Mouse (Mus musculus) adipocyte (in vitro differentiated cells): ENCODE data around the gene Akr1c12.
"Not testable (repeated sequence)": the region's sequence is repeated elsewhere in the genome, so short reads cannot be mapped to it uniquely, and the experiment has no call there.

Source experiments
- DNase-seq: peaks from one replicate; pipeline ENCODE4 v3.0.0-alpha.2; 2016; ENCODE audit warnings: low spot score

Akr1c12 gene

DNA sequence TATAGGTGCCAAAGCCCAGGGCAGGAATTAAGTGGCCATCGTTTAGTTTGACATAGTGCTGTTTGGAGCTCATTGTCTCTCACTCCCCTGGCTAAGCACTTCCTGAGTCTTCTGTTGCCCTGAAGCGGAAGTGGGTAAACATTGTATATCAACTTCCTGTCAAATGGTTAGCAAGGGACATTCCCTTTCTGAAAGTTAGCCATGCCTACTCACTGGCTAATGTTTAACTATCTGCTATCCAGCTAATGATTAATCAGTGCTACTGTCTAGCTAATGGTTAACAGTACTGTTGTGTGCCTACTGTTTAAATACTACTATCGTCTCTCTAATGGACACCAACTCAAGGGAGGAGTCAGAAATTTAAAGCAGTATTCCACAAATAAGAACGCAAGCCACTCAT, at the start of gene Akr1c12:
Gene Akr1c12 (minus strand): TSS at position 150 of the 400 bp plus-strand sequence.
- no peak for DNase-seq

DNA sequence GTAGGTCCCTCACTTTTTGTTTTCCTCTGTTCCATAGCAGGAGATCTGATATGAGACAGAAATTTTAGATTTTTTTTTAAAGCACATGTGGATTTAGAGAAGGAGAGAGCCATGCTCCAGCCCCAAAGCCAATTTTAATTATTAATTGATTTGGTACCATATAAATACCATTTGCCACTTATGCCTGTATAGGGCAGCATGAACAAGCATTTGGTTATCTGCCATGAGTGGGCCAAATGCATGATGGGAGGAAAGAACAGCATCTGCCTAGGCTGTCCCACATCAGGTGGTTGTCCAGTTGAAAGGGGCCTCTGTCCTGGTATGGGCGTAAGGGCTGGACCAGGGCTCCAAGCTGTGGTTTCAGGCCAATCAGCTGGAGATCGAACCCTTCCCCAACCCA, 39.5 kb upstream of the Akr1c12 start:
- DNase-seq = no peak

DNA sequence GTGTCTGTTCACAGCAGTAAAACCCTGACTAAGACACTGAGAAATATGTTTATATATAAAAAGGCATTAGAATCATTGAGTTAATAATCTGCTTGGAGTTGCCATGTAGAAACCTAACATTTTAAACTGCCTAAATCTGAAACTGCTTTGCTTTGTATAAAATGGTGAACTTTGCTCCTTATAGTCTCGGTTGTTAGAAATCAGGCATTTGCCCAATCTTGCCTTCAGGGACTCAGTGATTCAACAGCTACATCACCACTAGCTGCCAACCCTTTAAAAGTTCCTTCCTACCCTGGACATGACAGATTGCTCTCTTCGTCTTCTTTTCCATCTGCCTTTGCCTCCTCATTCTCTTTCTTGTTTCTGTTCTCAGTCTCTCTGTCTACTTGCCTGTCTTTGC, 34.7 kb upstream of the Akr1c12 start:
- DNase-seq = peak; percentile 27

DNA sequence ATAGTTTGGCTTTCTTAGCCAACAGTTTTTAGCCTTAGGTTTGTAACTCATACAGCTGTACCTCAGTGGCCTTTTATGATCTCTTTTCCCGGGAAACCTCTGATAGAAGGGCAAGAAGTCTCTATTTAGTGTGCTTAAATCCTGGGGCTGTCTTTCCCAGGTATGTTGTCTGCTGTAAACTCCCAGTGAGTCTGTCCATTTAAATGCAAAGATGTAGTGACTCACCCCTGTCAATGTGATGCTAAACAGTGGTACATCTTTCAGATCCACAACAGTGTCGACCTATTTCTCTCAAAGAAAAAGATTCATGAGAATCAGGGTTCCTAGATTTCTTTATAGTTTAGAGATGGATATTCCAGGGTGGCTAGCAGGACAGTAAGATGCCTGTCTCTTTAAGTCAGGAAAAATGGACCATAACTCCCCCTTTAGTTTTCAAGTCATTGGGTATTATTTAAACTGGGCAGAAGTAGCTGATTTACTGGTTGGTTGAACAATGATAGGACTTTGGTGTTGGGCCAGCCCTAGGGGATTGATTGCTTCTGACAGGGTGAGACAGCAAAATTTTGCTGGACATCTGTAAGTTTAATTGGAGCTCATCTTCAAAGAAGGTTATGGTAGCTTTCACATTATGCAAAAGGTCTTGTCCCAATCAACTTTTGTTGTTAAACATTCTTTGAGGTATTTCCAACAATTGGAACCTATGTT, 25.8 kb upstream of the Akr1c12 start:
- DNase-seq = no peak

DNA sequence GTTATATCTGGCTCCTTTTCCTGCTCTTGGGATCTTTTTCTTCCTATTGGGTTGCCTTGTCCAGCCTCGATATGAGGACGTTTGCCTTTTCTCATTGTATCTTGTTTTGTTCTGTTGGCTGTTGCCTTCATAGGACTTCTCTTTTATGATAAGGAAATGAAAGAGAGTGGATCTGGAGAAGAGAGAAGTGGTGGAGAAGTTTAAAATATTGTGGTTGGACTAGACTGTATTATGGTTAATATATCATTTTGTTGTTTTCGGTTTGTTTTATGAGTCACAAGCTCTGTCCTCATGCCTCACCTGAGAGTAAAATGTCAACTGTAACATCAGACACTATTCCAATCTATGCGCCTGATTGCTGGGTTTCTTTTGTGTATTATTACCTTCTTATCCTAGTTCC, 17.8 kb upstream of the Akr1c12 start:
- DNase-seq = no peak

DNA sequence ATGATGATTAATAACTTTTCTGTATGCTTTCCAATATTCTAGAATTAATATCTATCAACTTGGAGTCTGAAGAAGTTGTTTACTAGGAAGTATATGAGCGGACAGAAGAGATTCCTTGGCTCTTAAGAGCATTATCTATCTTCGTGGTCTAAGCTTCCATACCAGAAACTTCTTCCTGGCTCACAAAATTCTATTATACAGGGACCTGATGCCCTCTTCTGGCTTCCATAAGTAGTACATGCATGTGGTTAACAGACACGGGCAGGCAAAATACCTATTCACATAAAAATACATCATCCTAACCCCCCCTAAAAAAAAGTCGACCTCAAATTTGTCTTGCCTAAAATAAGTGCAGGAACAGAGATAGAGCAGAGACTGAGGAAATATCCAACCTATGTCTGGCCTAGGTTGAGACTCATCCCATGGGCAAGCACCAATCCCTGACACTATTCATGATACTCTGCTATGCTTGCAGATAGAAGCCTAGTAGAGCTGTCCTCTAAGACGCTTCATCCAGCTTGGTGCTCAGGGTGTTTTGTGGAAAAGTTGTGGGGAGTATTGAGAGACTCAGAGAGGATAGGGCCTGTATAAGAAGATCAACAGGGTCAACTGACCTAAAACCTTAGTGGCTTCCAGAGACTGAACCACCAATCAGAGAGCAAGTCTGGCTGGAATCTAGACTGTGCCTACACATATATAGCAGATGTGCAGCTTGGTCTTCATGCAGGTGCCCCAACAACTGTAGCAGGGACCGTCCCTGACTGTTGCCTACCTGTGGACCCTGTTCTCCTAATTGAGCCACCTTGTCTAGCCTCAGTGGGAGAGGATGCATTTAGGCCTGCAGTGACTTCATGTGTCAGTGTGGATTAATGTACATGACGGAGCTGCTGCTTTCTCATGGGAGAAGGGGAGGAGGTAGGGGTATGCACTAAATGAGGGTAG, 2.5 kb upstream of the Akr1c12 start:
- DNase-seq = peak; percentile 63

DNA sequence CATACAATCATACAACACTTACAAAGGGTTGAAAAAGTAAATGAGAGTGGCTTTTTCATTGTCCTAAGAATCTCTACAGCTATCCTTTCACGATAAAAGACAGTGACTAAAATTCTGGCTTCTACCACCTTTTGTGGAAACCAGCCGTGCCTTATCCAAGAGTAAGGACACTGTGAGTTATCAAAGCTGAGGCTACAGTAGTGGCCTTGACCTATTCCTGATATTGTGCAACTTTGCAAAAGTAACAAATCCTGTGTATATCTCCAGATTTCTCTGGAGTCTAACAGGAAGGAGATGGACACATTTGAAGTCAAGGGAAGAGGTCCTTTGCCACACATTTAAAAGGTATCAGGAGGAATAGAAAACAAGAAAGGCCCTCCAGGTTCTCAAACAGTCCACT, 1.7 kb downstream of the Akr1c12 start:
- DNase-seq = no peak

DNA sequence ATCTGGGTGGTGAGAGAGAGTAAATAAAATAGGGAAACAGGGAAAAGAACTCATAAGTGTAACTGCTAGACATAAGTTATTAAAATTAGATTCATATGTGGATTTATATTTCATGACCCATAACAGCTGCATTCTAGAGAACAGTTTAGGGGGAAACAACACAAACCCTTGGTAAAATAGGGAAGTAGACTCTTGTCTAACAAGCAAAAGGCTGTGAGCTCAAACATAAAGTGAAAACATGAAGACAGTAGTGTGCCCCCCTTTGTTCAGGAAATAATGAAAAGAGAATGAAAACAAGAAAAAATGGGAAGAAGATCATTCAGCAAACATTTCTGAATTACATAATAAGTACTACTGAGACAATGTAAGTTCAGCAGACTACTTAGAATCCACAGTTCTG, 8.4 kb downstream of the Akr1c12 start:
- DNase-seq = no peak

DNA sequence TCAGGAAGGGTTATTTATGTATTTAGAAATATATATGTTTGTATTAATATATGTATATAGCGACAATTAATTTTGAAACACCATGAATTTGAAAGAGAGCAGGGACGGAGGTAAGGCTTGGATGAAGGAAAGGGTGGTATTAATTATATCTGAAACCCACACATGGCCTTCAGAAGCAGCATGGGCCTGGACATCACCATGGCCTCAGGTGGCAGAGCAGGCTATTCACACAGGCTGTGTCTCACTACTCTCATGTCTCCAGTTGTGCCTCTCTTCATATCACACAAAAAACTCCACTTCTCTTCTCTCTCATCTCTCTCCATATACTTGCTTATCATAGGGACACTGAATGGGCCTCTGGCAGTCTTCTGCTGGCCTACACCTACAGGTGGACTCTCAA, 13.8 kb downstream of the Akr1c12 start:
- DNase-seq = not testable (repeated sequence)

DNA sequence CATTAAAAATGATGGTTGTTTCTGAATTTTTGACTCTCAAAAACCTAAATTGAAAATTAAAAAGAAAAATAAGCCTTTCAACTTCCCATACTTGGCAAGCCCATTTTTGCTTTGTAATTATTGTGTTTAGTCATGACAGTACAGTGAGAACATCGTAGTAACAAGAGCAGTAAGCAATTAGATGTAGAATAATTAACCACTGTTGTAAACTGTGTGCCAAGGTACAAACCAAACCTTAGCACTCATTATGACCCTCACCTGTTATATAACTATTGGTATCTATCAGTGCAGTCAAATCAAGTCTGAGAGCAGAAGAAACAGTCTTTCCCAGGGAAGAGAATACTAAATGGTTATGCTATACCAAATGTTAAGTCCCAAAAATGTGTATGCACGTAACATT, 14.2 kb downstream of the Akr1c12 start:
- DNase-seq = no peak

DNA sequence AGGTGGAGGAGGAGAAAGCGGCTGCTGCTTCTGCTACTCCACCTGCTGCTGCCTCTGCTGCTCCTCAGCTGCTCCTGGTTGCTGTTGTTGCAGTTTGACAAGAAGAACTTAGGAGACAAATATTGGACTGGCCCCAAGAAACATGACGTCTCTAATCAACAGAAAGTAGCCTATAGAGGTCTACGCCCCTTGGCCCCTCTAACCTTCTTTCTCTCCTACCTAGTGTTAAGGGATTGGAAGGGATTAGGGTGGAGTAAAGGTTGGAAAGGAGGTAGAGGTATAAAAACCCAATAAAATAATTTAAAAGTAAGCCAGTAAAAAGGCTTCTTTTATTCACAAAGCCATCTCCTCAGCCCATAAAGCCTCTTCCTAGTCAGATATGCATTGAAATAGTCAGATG, 14.6 kb downstream of the Akr1c12 start:
- no peak for DNase-seq

DNA sequence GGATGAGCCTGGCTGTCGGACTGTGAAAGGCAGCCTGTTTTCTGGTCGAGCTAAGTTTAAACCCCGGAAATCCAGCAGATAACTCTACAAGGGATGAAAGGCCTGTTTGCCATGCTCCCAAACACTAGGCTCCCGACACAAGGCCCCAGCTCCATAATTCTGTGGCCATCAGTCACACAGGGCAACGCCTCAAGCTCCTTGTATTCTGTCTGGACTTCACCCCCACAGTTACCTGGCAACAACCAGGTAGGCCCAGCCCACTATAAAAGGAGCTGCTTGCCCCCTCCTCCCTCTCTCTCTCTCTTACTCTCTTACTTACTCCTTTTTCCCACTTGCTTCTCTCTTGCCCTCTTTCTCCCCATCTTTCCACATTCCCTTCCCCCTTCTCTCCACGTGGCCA, 21.9 kb downstream of the Akr1c12 start:
- no peak for DNase-seq

DNA sequence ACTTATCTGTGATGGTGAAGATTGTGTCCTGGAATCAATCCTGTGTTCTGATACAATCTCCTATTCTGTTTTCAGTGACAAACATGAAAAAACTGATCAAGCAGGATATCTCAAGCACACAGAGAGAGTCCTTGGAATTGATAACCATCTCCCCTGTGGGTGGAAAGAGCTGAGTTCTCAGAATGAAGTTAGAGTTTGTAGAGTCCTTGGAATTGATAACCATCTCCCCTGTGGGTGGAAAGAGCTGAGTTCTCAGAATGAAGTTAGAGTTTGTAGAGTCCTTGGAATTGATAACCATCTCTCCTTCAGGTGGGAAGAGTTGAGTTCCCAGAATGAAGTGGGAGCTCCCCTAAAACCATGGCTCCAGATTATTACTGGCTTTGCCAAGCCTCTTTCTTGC, 22.3 kb downstream of the Akr1c12 start:
- DNase-seq = not testable (repeated sequence)

DNA sequence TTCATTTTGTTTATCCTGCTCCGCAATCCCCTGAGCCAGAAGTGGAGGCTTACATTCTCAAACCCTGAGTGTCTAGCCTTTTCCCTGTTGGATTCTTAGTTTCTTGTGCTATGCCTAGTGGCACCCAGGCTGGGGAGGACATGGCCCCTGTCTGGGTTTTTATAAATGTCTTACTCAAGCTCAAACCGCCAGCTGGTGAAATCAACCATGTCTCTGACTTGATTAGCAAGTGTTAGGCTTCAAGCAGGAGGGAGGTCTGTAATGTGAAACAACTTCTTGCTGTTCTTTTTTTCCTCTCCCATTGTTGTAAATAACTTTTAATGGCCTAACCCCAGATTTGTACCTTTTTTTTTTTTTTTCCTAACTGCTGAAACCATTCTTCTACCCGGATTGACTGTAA, 29.9 kb downstream of the Akr1c12 start:
- no peak for DNase-seq

DNA sequence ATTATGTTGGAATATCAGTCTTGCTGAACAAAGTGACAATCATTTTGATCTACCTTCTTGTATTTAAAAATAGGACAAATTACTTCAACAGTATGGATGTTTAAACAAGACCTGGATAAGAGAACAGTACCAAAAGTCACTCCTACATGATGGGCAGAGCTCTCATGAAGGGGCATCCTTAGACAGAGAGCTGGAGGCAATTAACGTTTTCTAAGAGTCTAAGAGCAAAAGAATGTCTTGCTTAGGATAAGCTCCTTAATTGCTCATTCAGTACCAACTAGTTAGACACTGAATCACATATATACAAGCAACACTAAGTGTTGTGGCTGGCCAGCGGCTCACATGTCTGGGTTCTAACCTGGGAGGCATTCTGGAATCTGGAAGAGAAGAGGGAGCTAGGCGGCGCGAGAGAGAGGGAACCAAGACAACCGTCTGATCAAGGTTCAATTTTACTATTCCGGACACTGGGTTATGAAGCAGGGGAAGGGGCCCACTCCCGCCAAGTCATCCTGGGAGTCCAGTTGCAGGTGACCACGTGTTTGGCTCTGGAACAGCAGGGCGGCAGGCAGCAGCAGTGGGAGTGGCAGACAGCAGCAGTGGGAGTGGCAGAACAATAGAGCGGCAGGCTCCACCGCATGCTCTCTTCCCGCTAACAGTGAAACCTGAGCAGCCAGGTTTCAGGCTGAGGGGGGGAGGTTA, 34.2 kb downstream of the Akr1c12 start:
- no peak for DNase-seq

DNA sequence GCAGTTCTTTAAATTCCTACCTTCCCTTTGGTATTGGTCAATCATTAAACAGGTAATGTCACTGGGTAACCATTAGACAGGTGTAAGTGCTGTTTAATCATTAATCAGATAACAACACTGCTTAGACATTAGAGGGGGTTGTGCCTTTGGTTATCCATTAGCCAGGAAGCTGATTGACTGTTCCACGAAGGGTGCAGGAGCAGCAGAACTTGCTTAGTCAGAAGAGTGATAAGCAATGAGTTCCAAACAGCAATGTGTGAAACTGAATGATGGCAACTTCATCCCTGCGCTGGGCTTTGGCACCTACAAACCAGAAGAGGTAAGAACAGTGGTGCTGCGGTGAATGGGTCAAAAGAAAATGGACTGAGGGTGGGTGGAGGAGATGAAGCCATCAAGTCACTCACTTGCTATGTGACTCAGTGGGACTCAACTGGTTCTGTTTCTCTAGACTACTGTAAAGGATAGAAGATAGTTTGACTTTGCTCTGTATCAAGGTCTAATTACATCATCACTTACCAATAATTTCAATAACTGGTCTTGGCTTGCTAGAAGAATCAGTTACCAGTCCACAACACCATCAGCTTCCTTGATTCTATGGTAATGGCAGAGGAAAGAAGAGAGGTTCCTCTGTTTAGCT, 45.6 kb downstream of the Akr1c12 start:
- DNase-seq = no peak

DNA sequence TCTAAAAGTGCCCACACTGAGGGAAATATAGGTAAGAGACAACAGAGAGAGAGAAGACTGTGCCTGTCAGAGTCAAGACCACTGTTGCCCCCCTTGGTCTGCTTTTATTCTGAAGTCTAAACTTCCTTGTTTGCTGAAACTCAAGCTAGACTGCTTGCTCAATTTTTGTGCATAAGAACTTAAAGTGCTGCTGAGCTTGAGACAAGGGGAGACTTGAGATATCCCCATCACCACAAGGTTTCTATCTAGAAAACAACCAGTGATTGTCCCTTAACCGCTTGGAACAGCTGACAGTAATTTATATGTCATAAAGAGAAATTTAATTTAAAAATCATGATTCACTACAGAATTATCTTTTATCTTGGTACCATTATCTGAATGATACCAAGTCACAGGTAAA, 46.1 kb downstream of the Akr1c12 start:
- DNase-seq = no peak

DNA sequence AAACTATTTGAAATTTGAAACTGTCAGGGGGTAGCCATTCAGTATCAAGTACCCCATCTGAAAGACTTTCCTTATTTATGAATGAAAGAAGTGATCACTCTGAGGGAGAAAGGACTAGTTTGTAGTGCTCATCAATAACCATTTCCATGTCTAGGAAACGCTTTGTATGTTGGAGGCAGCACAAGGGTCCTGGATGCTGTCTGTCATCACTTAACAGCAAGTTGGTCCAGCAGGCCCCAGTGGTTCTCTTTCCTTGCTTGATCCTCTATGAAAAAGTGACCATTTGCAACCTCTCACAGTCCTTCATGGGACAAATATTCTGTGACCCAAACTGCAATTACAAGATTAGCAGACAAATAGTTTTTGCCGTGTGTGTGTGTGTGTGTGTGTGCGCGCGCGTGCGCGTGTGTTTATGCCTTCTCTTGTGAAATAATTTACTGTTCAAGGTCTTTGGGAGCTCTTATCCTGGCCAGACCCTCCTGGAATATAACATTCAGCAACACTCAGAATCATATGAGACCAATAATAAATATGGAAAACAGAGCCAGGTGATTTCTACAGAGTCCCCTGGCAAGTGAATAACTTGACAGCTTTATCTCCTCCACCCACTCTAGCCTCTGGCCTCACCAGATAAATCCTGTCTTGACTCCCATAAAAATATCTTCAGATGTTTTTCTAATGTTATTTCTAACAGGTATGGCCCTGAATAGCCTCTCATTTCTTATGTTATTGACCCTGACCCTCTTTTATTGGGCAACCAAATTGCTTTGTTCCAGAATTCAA, 48.2 kb downstream of the Akr1c12 start:
- DNase-seq = no peak

DNA sequence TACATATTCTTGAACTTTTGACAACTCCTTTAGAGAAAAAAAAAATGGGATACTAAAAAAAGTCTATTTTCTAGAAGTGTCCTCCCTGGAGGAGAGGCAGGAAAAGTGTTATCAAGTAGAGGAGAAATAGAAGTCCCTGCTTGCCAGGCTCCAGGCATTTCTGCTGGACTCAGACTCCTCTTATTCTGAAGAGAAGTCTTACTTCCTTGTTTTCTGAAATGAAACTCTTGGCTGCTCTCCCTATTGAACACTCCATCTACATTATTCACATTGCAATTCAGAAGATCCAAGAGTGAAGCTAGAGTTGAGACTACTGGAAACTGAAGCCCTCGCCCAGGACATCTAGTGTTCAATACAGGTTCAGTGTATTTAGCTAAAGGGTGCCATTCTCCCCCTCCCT, 50.8 kb downstream of the Akr1c12 start, which contains the start of gene Akr1c19:
Gene Akr1c19 (plus strand): TSS at position 260 of the 400 bp plus-strand sequence.
- DNase-seq = peak; percentile 5
